Mouse (Mus musculus): ENCODE measurements at regions not wholly inside any gene's neighbourhood (a gene's known extent, or its start where the extent isn't known, plus 50 kb on each side); places are given as distances from the start of the nearest gene placed in this dataset.

DNA sequence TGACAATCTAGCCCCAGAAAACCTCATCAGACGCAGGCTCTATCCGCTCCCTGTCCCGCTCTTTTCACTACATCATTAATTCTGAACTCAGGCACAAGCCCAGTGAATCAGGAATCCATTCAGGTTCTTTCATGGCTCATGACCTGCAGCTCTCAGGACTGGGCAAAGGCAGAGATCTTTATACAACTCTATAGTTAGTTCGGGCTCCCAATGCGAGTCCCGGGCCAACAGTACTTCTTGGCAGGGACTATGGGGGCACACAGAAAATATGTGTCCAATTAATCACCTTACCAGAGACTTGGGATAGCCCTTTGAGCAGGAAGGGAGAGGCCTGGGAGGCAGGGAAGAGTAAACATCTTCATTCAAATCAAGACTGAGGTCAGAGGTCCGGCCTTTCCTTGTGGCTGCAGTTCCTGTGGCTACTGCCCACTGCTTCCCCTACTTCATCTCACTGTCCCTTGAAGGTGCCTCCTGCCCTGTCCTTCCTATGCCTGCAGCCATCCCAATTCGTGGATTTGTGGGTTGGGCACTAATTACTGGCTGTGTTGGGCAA lies 71.3 kb upstream of the Slit3 start:
- TF ChIP-seq CTCF (IDR thresholded peaks at IDR 0.05; ENCODE audit: low read depth) (no peak), EP300 (IDR thresholded peaks at IDR 0.05; ENCODE audit: low read depth) (no peak)

DNA sequence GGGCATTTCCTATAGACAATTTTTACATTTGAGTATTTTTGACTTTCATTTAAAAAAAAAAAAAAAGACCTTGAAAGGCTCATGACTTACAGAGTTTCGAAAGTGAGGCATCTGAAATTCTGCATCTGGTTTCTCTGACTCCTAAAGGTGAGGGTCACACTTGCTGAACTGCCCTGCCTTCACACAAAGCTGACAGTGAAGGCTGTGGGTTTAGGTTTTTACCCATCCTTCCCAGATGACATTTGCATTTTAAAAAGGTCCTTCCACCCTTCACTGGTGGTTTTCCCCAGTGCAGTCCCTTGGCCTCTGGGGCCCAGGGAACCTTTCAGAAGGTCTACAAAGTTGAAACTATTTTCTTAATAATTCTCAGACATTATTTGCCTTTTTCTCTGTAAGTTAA lies 76.4 kb upstream of the Slit3 start:
- TF ChIP-seq EP300 (IDR thresholded peaks at IDR 0.05; ENCODE audit: low read depth) (no peak), CTCF (IDR thresholded peaks at IDR 0.05; ENCODE audit: low read depth) (no peak)
- whole genome bisulfite sequencing (ENCODE audit: insufficient replicate concordance) = 48% methylated on average over 1 of the region's 1 CpGs
- H3K4me2 ChIP-seq (ENCODE audit: low read depth) = no peak overlapping the region
- no peaks in the 10 kb centered on the region for H3K36me3 ChIP-seq (replicated peaks; ENCODE audit: control insufficient read depth, insufficient read depth, low read depth)
- H3K27me3 ChIP-seq (ENCODE audit: control insufficient read depth, insufficient read depth, low read length) = no peaks in the 10 kb centered on the region
- H3K9me3 ChIP-seq (ENCODE audit: control insufficient read depth, low read length) = no peaks in the 10 kb centered on the region
- no peak overlapping the region for H3K4me3 ChIP-seq (ENCODE audit: insufficient read depth in 1 of 2, low read depth in 2 of 2, low read length in 2 of 2)
- ATAC-seq (ENCODE audit: insufficient read depth) (no peak), DNase-seq (ENCODE audit: low read depth in 3 of 3, low spot score in 3 of 3) (no peak)
- H3K9ac ChIP-seq (replicated peaks) = no peak overlapping the region
- H3K4me1 ChIP-seq (replicated peaks; ENCODE audit: control insufficient read depth in 2 of 2, insufficient read depth in 2 of 2, low read length in 1 of 2) = no peaks in the 10 kb centered on the region
- H3K27ac ChIP-seq = no peak overlapping the region

More for the DNA sequence above, 71.3 kb upstream of the Slit3 start:
- Histone ChIP-seq H3K4me2 (ENCODE audit: low read depth) (no peak overlapping the region), H3K27me3 (ENCODE audit: control insufficient read depth, insufficient read depth, low read length) (no peaks in the 10 kb centered on the region), H3K9me3 (ENCODE audit: control insufficient read depth, low read length) (no peaks in the 10 kb centered on the region), H3K36me3 (replicated peaks; ENCODE audit: control insufficient read depth, insufficient read depth, low read depth) (no peaks in the 10 kb centered on the region), H3K4me1 (replicated peaks; ENCODE audit: control insufficient read depth in 2 of 2, insufficient read depth in 2 of 2, low read length in 1 of 2) (no peaks in the 10 kb centered on the region), H3K9ac (replicated peaks) (no peak overlapping the region), H3K4me3 (ENCODE audit: insufficient read depth in 1 of 2, low read depth in 2 of 2, low read length in 2 of 2) (no peak overlapping the region), H3K27ac (no peak overlapping the region)
- no peak for ATAC-seq (ENCODE audit: insufficient read depth)
- no peak for DNase-seq (ENCODE audit: low read depth in 3 of 3, low spot score in 3 of 3)
- 60% methylated on average over 8 of the region's 8 CpGs for WGBS (ENCODE audit: insufficient replicate concordance)

DNA sequence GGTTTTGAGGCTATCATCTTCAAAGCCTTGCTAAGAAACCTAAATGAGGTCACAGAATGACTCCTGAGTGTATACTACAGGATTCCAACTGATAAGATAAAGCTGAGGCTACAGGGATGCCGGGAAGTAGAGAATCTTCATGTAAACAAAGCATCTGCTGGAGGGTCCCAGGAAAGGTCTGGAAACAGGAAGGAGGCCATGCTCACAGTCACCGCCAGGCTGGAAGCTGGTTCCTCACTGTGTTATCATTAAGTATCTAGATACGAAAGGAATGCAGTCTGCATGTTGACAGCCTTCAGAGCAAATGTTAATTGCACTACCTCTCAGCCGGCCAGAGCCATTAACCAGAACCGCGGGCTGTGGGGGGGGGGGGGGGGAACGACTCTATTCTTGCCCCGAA lies 96.6 kb upstream of the Slit3 start:
- Histone ChIP-seq H3K27ac (no peak overlapping the region), H3K36me3 (replicated peaks; ENCODE audit: control insufficient read depth, insufficient read depth, low read depth) (no peaks in the 10 kb centered on the region), H3K9me3 (ENCODE audit: control insufficient read depth, low read length) (no peaks in the 10 kb centered on the region), H3K4me1 (replicated peaks; ENCODE audit: control insufficient read depth in 2 of 2, insufficient read depth in 2 of 2, low read length in 1 of 2) (0 out of 4 replicates have a peak, but pooled peaks cover 0 to 2% of the 10 kb centered on the region in 2 experiments), H3K27me3 (ENCODE audit: control insufficient read depth, insufficient read depth, low read length) (no peaks in the 10 kb centered on the region), H3K9ac (replicated peaks) (no peak overlapping the region), H3K4me2 (ENCODE audit: low read depth) (no peak overlapping the region), H3K4me3 (ENCODE audit: insufficient read depth in 1 of 2, low read depth in 2 of 2, low read length in 2 of 2) (no peak overlapping the region)
- TF ChIP-seq CTCF (IDR thresholded peaks at IDR 0.05; ENCODE audit: low read depth) (no peak), EP300 (IDR thresholded peaks at IDR 0.05; ENCODE audit: low read depth) (no peak)
- no peak for ATAC-seq (ENCODE audit: insufficient read depth)
- no peak for DNase-seq (ENCODE audit: low read depth in 3 of 3, low spot score in 3 of 3)
- WGBS (ENCODE audit: insufficient replicate concordance) = 2% methylated on average over 8 of the region's 8 CpGs

DNA sequence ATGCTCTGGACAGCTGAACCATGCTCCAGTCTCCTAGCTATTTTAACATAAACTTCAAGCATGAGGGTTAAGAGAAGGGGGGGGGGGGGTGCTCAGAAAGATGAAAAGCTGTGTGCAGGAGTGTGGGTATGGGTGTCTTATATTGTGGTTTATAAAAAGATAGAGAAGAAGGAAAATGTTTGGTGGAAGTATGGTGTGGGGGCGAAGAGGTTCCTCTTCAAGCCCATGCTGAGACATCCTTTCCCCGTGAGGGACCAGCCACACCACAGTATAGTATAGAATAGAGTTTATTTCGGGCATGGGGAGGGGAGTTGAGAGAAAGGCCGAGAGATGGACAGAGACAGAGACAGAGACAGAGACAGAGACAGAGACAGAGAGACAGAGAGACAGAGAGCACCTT lies 97.2 kb upstream of the Slit3 start:
- WGBS (ENCODE audit: insufficient replicate concordance) = 34% methylated on average over 4 of the region's 4 CpGs
- Histone ChIP-seq H3K27ac (no peak overlapping the region), H3K4me2 (ENCODE audit: low read depth) (no peak overlapping the region), H3K36me3 (replicated peaks; ENCODE audit: control insufficient read depth, insufficient read depth, low read depth) (no peaks in the 10 kb centered on the region), H3K9me3 (ENCODE audit: control insufficient read depth, low read length) (no peaks in the 10 kb centered on the region), H3K9ac (replicated peaks) (no peak overlapping the region), H3K4me1 (replicated peaks; ENCODE audit: control insufficient read depth in 2 of 2, insufficient read depth in 2 of 2, low read length in 1 of 2) (0 out of 4 replicates have a peak, but pooled peaks cover 0 to 2% of the 10 kb centered on the region in 2 experiments), H3K4me3 (ENCODE audit: insufficient read depth in 1 of 2, low read depth in 2 of 2, low read length in 2 of 2) (no peak overlapping the region), H3K27me3 (ENCODE audit: control insufficient read depth, insufficient read depth, low read length) (no peaks in the 10 kb centered on the region)
- TF ChIP-seq CTCF (IDR thresholded peaks at IDR 0.05; ENCODE audit: low read depth) (no peak), EP300 (IDR thresholded peaks at IDR 0.05; ENCODE audit: low read depth) (no peak)
- no peak for DNase-seq (ENCODE audit: low read depth in 3 of 3, low spot score in 3 of 3)
- ATAC-seq (ENCODE audit: insufficient read depth) = no peak

DNA sequence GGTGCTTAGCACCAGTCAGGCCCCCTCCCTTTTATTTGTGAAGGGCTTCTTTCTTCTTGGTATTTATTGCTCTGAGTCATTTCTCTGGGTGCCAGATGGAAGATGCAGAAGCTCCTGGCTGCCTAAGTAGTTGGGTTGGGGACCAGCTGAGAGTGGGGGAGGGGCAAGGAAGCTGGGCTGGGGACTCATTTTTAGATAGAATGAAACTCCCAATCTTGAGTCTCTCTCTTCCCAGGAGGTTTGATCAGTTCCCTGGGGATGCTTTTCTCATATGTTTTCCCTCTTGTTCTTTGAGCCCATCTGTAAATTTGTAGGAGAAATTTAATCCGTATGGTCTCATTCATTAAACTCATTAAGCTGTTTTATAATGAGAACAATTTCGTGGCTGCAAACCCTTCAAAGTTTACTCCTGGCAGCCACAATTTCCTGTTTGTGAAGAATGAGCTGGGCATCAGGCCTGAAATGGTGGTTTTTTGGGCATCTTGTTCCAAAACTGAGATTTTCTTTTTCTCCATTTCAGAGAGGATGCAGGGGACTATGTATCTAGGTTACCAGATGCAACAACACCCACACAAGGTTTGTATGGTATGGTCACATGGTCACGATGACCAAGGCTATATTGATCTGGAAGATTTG lies 98.9 kb upstream of the Slit3 start:
- Histone ChIP-seq H3K9me3 (ENCODE audit: control insufficient read depth, low read length) (no peaks in the 10 kb centered on the region), H3K36me3 (replicated peaks; ENCODE audit: control insufficient read depth, insufficient read depth, low read depth) (no peaks in the 10 kb centered on the region), H3K4me2 (ENCODE audit: low read depth) (no peak overlapping the region), H3K27me3 (ENCODE audit: control insufficient read depth, insufficient read depth, low read length) (no peaks in the 10 kb centered on the region), H3K9ac (replicated peaks) (no peak overlapping the region), H3K4me1 (replicated peaks; ENCODE audit: control insufficient read depth in 2 of 2, insufficient read depth in 2 of 2, low read length in 1 of 2) (0 out of 4 replicates have a peak, but pooled peaks cover 0 to 2% of the 10 kb centered on the region in 2 experiments), H3K4me3 (ENCODE audit: insufficient read depth in 1 of 2, low read depth in 2 of 2, low read length in 2 of 2) (no peak overlapping the region), H3K27ac (no peak overlapping the region)
- WGBS (ENCODE audit: insufficient replicate concordance) = 36% methylated on average over 3 of the region's 3 CpGs
- TF ChIP-seq EP300 (IDR thresholded peaks at IDR 0.05; ENCODE audit: low read depth) (no peak), CTCF (IDR thresholded peaks at IDR 0.05; ENCODE audit: low read depth) (no peak)
- ATAC-seq (ENCODE audit: insufficient read depth) = no peak
- no peak for DNase-seq (ENCODE audit: low read depth in 3 of 3, low spot score in 3 of 3)

Data from liver, embryonic 14.5 days (tissue).